Mouse (Mus musculus) forebrain, embryonic 15.5 days (tissue): ENCODE measurements at regions not wholly inside any gene's neighbourhood (a gene's known extent, or its start where the extent isn't known, plus 50 kb on each side); places are given as distances from the start of the nearest gene placed in this dataset.

ENCODE experiments used
- ATAC-seq: fragments of 200-750 bp; cut with Nextera tagmentation; replicated peaks from 2 replicates; pipeline ENCODE4 v1.8.0; 2017; ENCODE audit warnings: mild to moderate bottlenecking, moderate TSS enrichment, moderate library complexity
- H3K27ac ChIP-seq: fragments of 300-500 bp; sonication (generic); replicated peaks from 2 replicates; pipeline ENCODE4 v1.5.1; 2015; ENCODE audit warnings: mild to moderate bottlenecking, inconsistent platforms
- H3K27me3 ChIP-seq: fragments of 300-500 bp; sonication (generic); 2 replicates; pipeline ENCODE4 v1.6.1; 2015; ENCODE audit warnings: inconsistent platforms
- H3K36me3 ChIP-seq: fragments of 300-500 bp; sonication (generic); 2 replicates; pipeline ENCODE4 v1.6.1; 2015; ENCODE audit warnings: mild to moderate bottlenecking, inconsistent platforms
- H3K4me1 ChIP-seq: fragments of 300-500 bp; sonication (generic); 2 replicates; pipeline ENCODE4 v1.6.1; 2015; ENCODE audit warnings: inconsistent platforms
- H3K4me2 ChIP-seq: fragments of 300-500 bp; sonication (generic); replicated peaks from 2 replicates; pipeline ENCODE4 v1.6.1; 2015; ENCODE audit warnings: mild to moderate bottlenecking, inconsistent platforms
- H3K4me3 ChIP-seq: fragments of 300-500 bp; sonication (generic); 2 replicates; pipeline ENCODE4 v1.5.1; 2015; ENCODE audit warnings: mild to moderate bottlenecking, inconsistent platforms
- H3K9ac ChIP-seq: fragments of 300-500 bp; sonication (generic); replicated peaks from 2 replicates; pipeline ENCODE4 v1.6.1; 2015; ENCODE audit warnings: mild to moderate bottlenecking, inconsistent platforms
- H3K9me3 ChIP-seq: fragments of 300-500 bp; sonication (generic); 2 replicates; pipeline ENCODE4 v1.6.1; 2016; ENCODE audit warnings: inconsistent platforms
- WGBS: fragments of 180-500 bp; shearing (Covaris S2); methylation state at CpG from one replicate; pipeline ENCODE4 v1.1.7; 2015; ENCODE audit warnings: mixed read lengths; 5-methylcytosine and 5-hydroxymethylcytosine counted together

DNA sequence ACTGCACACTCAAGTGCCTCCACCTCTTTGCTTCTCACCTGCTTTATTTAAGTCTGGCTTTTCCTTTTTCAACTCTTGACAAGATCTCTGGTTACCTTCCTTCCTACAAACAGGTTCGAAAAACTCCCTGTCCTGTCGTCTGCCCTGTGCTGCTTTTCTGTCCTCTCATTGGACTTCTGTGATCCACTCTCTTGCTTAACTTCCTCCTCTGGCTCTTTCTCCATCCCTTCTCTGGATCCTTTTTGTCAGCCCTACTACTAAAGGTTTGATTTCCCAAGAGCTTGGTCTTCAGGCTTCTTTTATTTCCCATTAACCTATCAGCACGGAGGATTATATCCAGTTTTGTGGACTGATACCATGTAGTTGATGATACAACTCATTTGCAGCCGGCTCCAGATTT lies 149.8 kb downstream of the Satb1 start:
- Histone ChIP-seq H3K4me2 (no peak overlapping the region), H3K36me3 (no peaks in the 10 kb centered on the region), H3K27ac (no peak overlapping the region), H3K4me1 (no peaks in the 10 kb centered on the region), H3K27me3 (no peaks in the 10 kb centered on the region), H3K4me3 (no peak overlapping the region), H3K9me3 (no peaks in the 10 kb centered on the region), H3K9ac (no peak overlapping the region)
- WGBS: 82% methylated on average over 4 of the region's 4 CpGs
- no peak for ATAC-seq

- Histone ChIP-seq H3K27me3 (no peaks in the 10 kb centered on the region), H3K27ac (no peak overlapping the region), H3K4me2 (no peak overlapping the region), H3K36me3 (no peaks in the 10 kb centered on the region), H3K4me3 (no peak overlapping the region), H3K9ac (no peak overlapping the region), H3K4me1 (no peaks in the 10 kb centered on the region), H3K9me3 (no peaks in the 10 kb centered on the region)
- WGBS: 69% methylated on average over 3 of the region's 3 CpGs
- no peak for ATAC-seq
Measured at GRCm38 (mm10) chr17:51682368-51682767, 150.7 kb downstream of the Satb1 start.

DNA sequence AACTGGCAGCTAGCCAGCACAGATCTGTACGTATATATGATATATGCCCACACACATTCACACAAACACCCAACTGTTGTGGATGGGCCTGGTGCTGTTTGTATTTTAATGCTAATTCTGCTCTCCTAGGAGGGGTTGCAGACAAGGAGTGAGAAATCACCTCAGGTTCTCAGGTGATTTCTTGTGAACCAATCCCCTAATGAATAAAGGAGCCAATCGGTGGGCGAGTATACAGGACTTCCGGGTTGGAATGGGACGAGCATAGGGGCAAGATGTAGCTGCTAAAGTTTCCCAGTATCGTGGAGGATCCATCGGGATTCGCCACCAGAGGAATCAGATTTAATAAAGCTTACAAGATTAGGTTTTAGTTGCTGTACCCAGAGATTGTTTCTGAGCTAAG lies 155.6 kb downstream of the Satb1 start:
- no peak overlapping the region for H3K4me3 ChIP-seq
- no peak for ATAC-seq
- H3K27me3 ChIP-seq: no peaks in the 10 kb centered on the region
- H3K4me1 ChIP-seq: no peaks in the 10 kb centered on the region
- no peak overlapping the region for H3K9ac ChIP-seq
- H3K4me2 ChIP-seq: no peak overlapping the region
- no peaks in the 10 kb centered on the region for H3K36me3 ChIP-seq
- H3K27ac ChIP-seq: no peak overlapping the region
- WGBS: 92% methylated on average over 8 of the region's 8 CpGs
- H3K9me3 ChIP-seq: no peaks in the 10 kb centered on the region

DNA sequence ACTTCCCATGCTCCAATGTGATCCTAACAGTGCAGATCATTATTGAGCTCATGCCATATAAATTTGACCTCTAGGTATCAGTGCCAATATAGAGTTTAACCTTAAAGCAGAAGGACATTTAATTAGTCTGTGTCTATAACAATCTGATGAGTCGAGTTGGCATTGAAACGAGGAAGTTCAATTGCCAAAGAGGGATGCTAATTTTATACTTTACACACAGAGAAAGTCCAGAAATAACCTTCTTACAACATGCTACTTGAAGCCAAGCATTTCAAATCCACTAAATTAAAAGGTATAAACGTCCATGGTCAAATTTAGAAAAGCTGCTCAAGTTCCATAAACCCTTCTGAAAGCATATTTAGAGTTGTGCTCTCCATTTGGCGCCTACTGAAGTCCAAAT lies 174.7 kb downstream of the Satb1 start:
- no peaks in the 10 kb centered on the region for H3K4me1 ChIP-seq
- no peaks in the 10 kb centered on the region for H3K36me3 ChIP-seq
- H3K4me3 ChIP-seq: no peak overlapping the region
- 82% methylated on average over 4 of the region's 4 CpGs for WGBS
- H3K4me2 ChIP-seq: no peak overlapping the region
- no peaks in the 10 kb centered on the region for H3K9me3 ChIP-seq
- no peak overlapping the region for H3K9ac ChIP-seq
- ATAC-seq: no peak
- H3K27ac ChIP-seq: no peak overlapping the region
- no peaks in the 10 kb centered on the region for H3K27me3 ChIP-seq

DNA sequence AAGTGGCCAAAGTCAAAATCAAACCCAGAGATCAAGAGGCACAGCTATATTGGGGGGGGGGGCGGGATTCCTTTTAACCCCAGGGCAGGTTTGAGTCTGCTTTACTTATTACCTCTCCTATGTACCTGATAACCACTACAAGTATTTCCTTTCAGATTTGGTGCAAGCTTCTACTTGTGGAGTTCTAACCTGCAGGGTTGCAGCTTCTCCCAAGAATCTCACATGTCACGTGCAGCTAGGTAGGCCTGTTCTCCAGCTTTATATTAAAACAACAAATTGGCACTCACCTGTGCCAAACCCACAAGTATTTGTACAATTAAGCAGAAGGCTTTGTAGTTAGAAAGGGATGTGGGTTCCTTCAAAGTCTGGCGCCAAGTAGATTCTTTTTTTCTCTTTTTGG lies 179.2 kb downstream of the Satb1 start:
- no peak for ATAC-seq
- Histone ChIP-seq H3K36me3 (no peaks in the 10 kb centered on the region), H3K4me1 (no peaks in the 10 kb centered on the region), H3K4me2 (no peak overlapping the region), H3K4me3 (no peak overlapping the region), H3K9ac (no peak overlapping the region), H3K27ac (no peak overlapping the region), H3K27me3 (no peaks in the 10 kb centered on the region), H3K9me3 (no peaks in the 10 kb centered on the region)
- 92% methylated on average over 3 of the region's 3 CpGs for WGBS

GRCm38 (mm10) chr17:51651880-51652279 lies 181.2 kb downstream of the Satb1 start:
- no peak overlapping the region for H3K9ac ChIP-seq
- H3K9me3 ChIP-seq: no peaks in the 10 kb centered on the region
- no peak overlapping the region for H3K4me3 ChIP-seq
- H3K4me1 ChIP-seq: no peaks in the 10 kb centered on the region
- ATAC-seq: no peak
- no peaks in the 10 kb centered on the region for H3K27me3 ChIP-seq
- H3K4me2 ChIP-seq: no peak overlapping the region
- H3K27ac ChIP-seq: no peak overlapping the region
- no peaks in the 10 kb centered on the region for H3K36me3 ChIP-seq
- WGBS: 82% methylated on average over 2 of the region's 2 CpGs

- H3K4me1 ChIP-seq: no peaks in the 10 kb centered on the region
- no peak overlapping the region for H3K4me3 ChIP-seq
- H3K9me3 ChIP-seq: no peaks in the 10 kb centered on the region
- no peak overlapping the region for H3K4me2 ChIP-seq
- H3K27me3 ChIP-seq: no peaks in the 10 kb centered on the region
- no peak overlapping the region for H3K9ac ChIP-seq
- ATAC-seq: no peak
- no peaks in the 10 kb centered on the region for H3K36me3 ChIP-seq
- H3K27ac ChIP-seq: no peak overlapping the region
- whole genome bisulfite sequencing: 85% methylated on average over 12 of the region's 12 CpGs
Measured at GRCm38 (mm10) chr17:51649213-51649815, 183.8 kb downstream of the Satb1 start.

DNA sequence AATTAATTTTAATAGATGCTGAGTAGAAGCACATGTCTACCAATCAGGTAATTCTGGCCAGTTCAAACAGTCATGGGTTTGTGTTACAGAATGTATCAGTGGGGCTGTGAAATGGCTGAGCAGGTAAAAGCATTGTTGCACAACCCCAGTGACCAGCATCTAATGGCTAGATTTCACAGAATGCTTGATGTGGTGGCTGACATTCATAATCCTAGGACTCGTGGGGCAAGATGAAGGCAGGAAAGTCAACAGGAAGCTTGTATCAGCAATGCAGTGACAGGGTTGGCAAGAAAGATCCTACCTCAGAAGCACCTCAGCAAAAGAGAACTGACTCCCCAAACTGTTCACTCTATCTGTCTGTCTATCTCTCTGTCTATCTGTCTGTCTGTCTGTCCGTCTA lies 186.7 kb downstream of the Satb1 start:
- no peaks in the 10 kb centered on the region for H3K27me3 ChIP-seq
- ATAC-seq: no peak

DNA sequence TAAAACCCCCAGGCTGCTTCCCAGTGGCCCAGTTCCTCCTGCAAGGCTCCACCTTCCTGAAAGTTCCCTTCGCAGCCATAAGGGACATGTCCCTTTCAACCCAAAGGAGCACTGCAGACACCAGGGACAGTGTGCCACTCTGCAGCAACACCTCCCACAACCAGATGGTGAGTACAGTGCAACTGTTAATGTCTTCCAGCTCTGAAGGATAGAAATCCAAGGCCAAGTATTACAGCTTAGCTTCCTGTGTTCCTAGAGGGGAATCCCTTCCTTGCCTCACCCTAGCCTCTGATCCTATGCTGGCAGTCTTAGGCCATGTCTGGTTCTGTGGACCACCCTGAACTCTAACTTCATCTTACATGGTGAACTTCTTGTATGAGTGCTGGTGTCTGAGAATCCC lies 187.2 kb downstream of the Satb1 start:
- H3K36me3 ChIP-seq: no peaks in the 10 kb centered on the region
- H3K9me3 ChIP-seq: no peaks in the 10 kb centered on the region
- H3K27me3 ChIP-seq: no peaks in the 10 kb centered on the region
- H3K27ac ChIP-seq: no peak overlapping the region
- H3K4me3 ChIP-seq: no peak overlapping the region
- H3K4me1 ChIP-seq: no peaks in the 10 kb centered on the region
- H3K9ac ChIP-seq: no peak overlapping the region
- H3K4me2 ChIP-seq: no peak overlapping the region
- ATAC-seq: no peak
- 96% methylated on average over 1 of the region's 1 CpGs for WGBS

More for the DNA sequence above, 186.7 kb downstream of the Satb1 start:
- H3K27ac ChIP-seq: no peak overlapping the region
- 77% methylated on average over 2 of the region's 2 CpGs for WGBS
- H3K9me3 ChIP-seq: no peaks in the 10 kb centered on the region
- no peak overlapping the region for H3K4me2 ChIP-seq
- H3K9ac ChIP-seq: no peak overlapping the region
- H3K4me3 ChIP-seq: no peak overlapping the region
- no peaks in the 10 kb centered on the region for H3K4me1 ChIP-seq
- no peaks in the 10 kb centered on the region for H3K36me3 ChIP-seq

GRCm38 (mm10) chr17:51642682-51643081 lies 190.4 kb downstream of the Satb1 start:
- H3K9me3 ChIP-seq: no peaks in the 10 kb centered on the region
- no peaks in the 10 kb centered on the region for H3K36me3 ChIP-seq
- H3K27me3 ChIP-seq: no peaks in the 10 kb centered on the region
- no peak overlapping the region for H3K4me3 ChIP-seq
- H3K27ac ChIP-seq: no peak overlapping the region
- H3K9ac ChIP-seq: no peak overlapping the region
- WGBS: 79% methylated on average over 2 of the region's 2 CpGs
- no peaks in the 10 kb centered on the region for H3K4me1 ChIP-seq
- ATAC-seq: no peak
- no peak overlapping the region for H3K4me2 ChIP-seq

GRCm38 (mm10) chr17:51635913-51636312 lies 197.2 kb downstream of the Satb1 start:
- H3K4me3 ChIP-seq: no peak overlapping the region

DNA sequence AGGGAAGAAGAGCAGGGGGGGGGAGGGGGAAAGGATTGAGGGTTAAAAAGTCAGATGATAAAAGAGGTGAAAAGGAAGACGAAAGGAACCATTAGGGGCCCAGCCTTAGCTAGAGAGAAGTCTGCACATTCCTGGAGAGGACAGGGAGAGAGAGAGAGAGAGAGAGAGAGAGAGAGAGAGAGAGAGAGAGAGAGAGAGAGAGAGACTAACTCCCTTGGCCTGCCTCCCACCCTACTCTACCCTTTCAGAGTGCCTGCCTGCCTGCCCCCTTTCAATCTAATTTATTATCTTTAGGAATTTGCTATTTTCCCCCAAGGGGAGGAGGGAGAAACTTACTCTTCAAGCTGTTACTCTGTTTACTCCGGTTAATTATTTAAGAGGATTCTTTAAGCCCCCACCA lies 201.5 kb downstream of the Satb1 start:
- no peaks in the 10 kb centered on the region for H3K9me3 ChIP-seq
- ATAC-seq: no peak
- no peaks in the 10 kb centered on the region for H3K36me3 ChIP-seq
- 59% methylated on average over 2 of the region's 2 CpGs for WGBS
- H3K4me3 ChIP-seq: no peak overlapping the region
- no peaks in the 10 kb centered on the region for H3K4me1 ChIP-seq
- no peak overlapping the region for H3K27ac ChIP-seq
- H3K9ac ChIP-seq: no peak overlapping the region
- no peaks in the 10 kb centered on the region for H3K27me3 ChIP-seq
- H3K4me2 ChIP-seq: no peak overlapping the region

More at GRCm38 (mm10) chr17:51635913-51636312, 197.2 kb downstream of the Satb1 start:
- Histone ChIP-seq H3K9me3 (no peaks in the 10 kb centered on the region), H3K4me1 (no peaks in the 10 kb centered on the region), H3K27me3 (no peaks in the 10 kb centered on the region), H3K27ac (no peak overlapping the region), H3K4me2 (no peak overlapping the region), H3K9ac (no peak overlapping the region), H3K36me3 (no peaks in the 10 kb centered on the region)
- WGBS: 100% methylated on average over 4 of the region's 4 CpGs
- no peak for ATAC-seq

DNA sequence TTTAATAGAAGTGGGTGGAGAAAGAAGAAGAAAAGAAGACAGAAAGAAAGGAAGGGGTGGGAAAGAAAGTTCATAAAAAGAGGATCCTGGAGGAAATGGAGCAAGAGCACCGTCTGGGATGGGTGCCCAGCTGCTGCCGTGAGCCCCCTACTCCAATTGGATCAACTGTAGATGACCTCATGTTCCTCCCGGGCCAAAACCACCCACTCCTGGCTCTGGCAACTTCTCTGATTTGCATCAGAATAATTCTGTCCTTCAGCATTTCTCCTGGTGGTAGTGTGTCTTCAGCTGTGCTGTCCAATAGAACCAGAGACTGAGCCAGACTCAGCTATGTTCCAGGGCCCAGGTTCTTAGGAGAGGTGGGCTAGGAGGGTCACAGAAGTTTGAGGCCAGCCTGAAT lies 212.6 kb downstream of the Satb1 start:
- no peak overlapping the region for H3K4me3 ChIP-seq
- ATAC-seq: peak; percentile 95

More for the DNA sequence above, 212.6 kb downstream of the Satb1 start:
- WGBS: 22% methylated on average over 3 of the region's 3 CpGs
- no peaks in the 10 kb centered on the region for H3K27me3 ChIP-seq
- H3K27ac ChIP-seq: no peak overlapping the region
- no peaks in the 10 kb centered on the region for H3K9me3 ChIP-seq
- H3K36me3 ChIP-seq: no peaks in the 10 kb centered on the region
- H3K9ac ChIP-seq: no peak overlapping the region
- no peaks in the 10 kb centered on the region for H3K4me1 ChIP-seq
- H3K4me2 ChIP-seq: no peak overlapping the region
